Mouse (Mus musculus) left cerebral cortex, postnatal 25 days (tissue): Measurements from ENCODE around the gene Olfr1016. TPM values are rescaled to one million over a fixed set of nuclear protein-coding genes. Genes with fewer than 3 reads are reported as not detected.

ENCODE experiments used
- DNase-seq, 2 experiments: peaks; one replicate each; pipeline ENCODE4 v3.0.0; 2022; ENCODE audit warnings: low spot score in 2 of 2, mixed read lengths in 1 of 2
- intact Hi-C: fragments of 180-260 bp; cut with DNase I; formaldehyde crosslinking; loops from one replicate; pipeline ENCODE4 v1.15.1; 2025
- total RNA-seq, 2 experiments: library from RNA; stranded (reverse); gene quantifications; 2 replicates each; pipeline ENCODE4 v1.2.3; 2021

The Olfr1016 gene
- not detected for total RNA-seq

DNA sequence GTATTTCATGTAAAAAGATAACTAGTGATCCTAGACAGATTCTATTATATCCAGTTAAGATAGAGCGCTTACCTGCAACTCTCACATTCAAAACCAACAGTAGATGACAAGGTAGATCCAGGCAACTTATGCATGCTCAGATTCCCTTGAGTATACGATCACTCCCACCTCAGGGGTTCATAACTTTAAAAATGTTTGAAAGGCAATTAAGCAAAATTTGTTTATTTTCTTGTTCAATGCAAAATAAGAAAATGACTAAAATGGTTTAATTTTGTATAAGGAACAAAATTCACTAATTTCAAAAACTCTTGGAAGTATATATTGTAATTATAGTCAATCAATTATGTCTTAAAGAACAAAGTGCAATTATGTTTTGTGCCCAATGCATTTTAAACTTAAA is at the start of gene Olfr1016:
Olfr1016 (minus strand) TSS at position 101 of the 400 bp plus-strand sequence.
- no peak for DNase-seq
- intact Hi-C loops: no loop called here

DNA sequence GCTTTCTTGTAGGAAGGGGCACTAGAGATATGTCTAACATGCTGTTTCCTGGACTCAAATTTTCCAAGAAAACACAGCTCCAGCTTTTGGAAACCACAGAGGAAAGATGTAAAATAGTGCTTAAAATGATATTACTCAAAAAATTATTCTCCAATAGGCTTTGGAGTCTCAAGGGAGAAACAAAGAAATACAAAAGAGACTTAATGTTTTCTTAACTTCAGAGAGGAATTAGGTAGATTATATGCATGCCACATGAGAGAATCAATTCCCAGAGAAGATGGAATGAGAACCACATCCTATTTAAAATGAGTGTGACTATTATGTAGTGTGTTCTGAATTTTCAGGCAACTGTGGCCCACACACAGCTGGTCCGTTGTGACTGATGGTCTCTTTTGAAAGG is 44.4 kb upstream of the Olfr1016 start, which contains the start of gene Olfr1020:
Olfr1020 (plus strand) TSS at position 301 of the 400 bp plus-strand sequence.
- DNase-seq: no peak
- intact Hi-C loops: no loop called here

DNA sequence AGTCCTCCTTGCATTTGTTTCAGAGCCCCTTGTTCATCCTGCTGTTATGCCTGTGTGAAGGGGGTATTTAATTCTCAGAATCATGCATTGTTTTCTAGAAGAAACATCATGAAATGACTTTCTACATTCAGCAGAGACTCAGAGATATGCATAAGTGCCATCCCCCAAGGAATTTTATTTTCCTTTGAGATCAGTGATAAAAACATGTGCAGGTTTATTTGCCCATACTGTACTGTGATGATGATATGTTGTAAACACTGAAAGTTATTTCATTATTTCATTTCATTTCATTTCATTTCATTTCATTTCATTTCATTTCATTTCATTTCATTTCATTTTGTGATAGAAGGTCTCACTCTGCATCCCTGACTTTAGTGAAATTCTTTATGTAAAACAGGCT is 43.0 kb upstream of the Olfr1016 start, which contains the start of gene Olfr1019:
Olfr1019 (minus strand) TSS at position 101 of the 400 bp plus-strand sequence.
- no peak for DNase-seq
- intact Hi-C loops: no loop called here

DNA sequence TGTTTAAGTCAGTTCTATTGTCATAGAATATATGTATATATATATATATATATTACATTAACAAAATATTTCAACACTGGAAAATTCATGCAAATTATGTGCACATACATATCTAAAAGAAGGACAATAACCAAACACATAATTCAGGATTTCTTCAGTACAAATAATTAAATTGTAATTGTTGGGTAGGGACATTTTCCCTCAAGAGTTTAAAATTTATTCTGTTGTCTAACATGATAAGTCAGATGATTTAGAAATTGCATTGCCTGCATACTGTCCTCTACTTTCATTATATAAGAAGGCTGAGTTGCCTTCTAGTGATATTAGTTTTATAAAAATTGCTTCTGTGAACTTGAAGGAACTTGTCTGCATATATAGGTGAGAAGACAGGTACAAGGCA is 15.8 kb upstream of the Olfr1016 start, which contains the start of gene Olfr1018:
Olfr1018 (plus strand) TSS at position 301 of the 400 bp plus-strand sequence.
- intact Hi-C loops: no loop called here
- no peak for DNase-seq

DNA sequence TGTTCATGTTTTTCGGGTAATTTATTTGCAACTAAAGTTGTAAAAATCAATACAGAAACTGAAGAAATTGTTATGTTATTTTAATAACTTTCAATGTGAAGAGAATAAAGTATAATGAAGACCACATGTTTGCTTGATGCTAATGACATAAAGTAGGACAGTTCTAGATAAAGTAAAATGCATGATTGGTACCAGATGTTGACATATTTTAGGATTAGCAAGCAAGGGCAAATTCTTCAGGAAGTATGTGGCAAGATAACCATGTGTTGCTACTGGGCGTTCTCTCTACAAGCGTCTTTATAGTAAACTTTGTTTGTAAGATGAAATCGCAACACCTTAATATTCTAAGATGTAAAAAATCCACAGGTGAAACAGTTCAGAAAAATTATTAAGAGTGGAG is 2.2 kb upstream of the Olfr1016 start:
- intact Hi-C loops: no loop called here
- DNase-seq: no peak

DNA sequence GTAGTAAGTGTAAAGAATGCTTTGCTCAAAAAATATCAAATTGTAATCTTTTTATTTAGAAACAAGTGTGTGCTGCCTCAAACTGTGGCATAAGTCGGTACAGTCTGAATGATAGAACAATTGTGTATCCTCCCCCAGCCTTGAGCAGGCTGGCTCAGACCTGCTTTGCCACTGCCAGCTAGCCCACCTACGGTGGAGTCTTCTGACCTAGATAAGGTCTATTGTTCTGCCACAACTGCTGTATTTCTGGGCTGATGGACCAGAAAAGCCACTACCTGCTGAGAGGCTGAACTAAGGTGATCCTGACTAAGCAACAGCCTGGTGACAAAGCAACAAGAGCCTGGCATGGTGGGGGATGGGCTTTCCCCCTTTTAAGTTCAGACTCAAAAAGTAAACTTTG is 10.0 kb downstream of the Olfr1016 start:
- no peak for DNase-seq
- intact Hi-C loops: no loop called here

DNA sequence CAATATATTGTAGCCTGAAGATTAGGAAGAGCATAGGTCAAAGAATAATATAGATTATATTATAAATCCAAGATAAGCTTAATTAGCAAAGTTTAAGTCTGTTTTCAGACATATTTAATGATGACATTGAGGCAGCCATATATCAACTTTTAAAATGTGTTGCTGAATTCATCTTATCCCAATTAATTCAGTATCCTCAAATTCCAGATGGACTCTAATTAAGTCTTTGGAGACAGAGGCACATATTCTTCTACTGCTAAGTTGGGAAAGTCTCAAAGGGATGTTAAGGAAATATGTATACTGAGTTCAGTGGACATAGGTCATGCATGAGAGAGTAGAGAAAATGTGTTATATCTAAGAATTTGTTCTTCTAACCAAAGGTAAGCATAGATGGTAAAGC is 20.6 kb downstream of the Olfr1016 start, which contains the start of gene Olfr1015:
Olfr1015 (plus strand) TSS at position 301 of the 400 bp plus-strand sequence.
- intact Hi-C loops: no loop called here
- no peak for DNase-seq

DNA sequence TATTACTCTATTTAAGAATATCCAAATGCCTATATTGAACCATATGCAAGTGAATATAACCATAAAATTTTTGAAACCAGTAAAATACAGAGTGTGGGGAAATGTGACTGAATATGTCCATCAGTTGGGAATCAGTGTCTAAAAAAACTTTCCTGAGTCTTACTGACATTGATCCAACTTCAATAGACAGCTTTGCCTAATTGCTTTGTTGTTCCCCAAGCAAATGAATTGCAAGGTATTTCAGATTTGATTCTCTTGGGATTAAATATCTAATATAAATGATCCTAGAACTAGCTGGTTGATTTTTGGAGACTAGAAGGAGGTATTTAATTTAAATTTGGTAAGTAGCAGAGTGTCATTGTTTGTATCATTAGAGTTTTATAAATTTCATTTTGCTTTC is 29.9 kb downstream of the Olfr1016 start, which contains the start of gene Olfr1014:
Olfr1014 (plus strand) TSS at position 301 of the 400 bp plus-strand sequence.
- intact Hi-C loops: no loop called here
- no peak for DNase-seq

DNA sequence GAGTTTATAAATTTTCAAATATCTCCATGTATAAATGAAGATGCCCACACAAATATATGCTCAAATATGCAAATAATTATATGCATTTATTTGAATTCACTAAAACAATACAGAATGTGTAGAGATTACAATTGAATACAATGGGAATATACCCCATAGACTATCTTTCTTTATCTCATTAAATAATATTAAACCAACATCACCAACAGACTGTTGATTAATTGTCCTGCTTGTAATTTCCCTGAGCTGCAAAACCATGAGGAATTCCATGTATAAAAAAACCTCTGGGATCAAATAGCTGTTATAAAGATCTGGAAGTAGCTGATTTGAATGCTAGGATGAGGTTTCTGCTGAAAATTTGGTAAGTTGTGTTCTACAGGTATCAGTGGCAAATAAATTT is 35.5 kb downstream of the Olfr1016 start, which contains the start of gene Olfr1013:
Olfr1013 (plus strand) TSS at position 301 of the 400 bp plus-strand sequence.
- intact Hi-C loops: no loop called here
- DNase-seq: no peak

DNA sequence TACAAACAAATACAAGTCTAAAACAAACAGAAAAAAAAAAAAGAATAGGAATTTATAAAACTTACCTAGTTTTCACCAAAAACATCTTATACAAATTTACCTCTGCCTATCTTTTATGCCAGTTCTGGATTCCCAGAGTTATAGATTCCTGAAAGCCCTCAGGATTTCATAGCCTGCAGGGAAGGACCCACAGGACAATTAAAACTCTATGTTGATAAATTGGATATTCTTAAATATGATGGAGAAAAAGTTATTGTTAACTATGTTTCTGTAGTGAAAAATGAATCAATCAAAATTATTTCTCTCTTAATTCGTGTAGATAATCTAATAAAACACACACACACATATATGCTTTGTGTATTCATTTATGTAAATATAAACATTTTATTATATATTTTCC is 39.7 kb downstream of the Olfr1016 start, which contains the start of gene Olfr1012:
Olfr1012 (minus strand) TSS at position 101 of the 400 bp plus-strand sequence.
- intact Hi-C loops: no loop called here
- no peak for DNase-seq

DNA sequence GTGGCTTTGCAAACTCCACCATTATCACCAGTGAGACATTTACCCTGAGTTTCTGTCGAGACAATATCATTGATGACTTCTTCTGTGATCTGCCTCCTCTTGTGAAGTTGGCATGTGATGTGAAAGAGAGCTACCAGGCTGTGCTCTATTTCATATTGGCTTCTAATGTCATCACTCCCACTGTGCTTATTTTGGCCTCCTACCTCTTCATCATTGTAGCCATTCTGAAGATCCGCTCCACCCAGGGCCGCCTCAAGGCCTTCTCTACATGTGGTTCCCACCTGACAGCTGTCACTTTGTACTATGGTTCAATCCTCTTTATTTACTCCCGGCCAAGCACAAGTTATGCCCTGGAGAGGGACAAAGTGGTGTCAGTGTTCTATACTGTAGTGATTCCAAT is 48.5 kb downstream of the Olfr1016 start:
- intact Hi-C loops: no loop called here

More for the DNA sequence above, 48.5 kb downstream of the Olfr1016 start:
- no peak for DNase-seq

Other genes starting within 250 kb of the Olfr1016 start
- gene Olfr996, start 223.3 kb downstream of the Olfr1016 start, total RNA-seq: not detected
- not detected for gene Olfr998, start 213.6 kb downstream of the Olfr1016 start, total RNA-seq
- not detected for gene Olfr1000, start 190.6 kb downstream of the Olfr1016 start, total RNA-seq
- not detected for gene Olfr1002, start 151.8 kb downstream of the Olfr1016 start, total RNA-seq
- not detected for gene Olfr154, start 138.1 kb downstream of the Olfr1016 start, total RNA-seq
- gene Olfr1006, start 123.8 kb downstream of the Olfr1016 start, total RNA-seq: not detected
- gene Olfr1008, start 113.1 kb downstream of the Olfr1016 start, total RNA-seq: not detected
- not detected for gene Olfr1009, start 87.1 kb downstream of the Olfr1016 start, total RNA-seq
- not detected for gene Olfr1012, start 39.8 kb downstream of the Olfr1016 start, total RNA-seq
- not detected for gene Olfr1013, start 35.4 kb downstream of the Olfr1016 start, total RNA-seq
- not detected for gene Olfr1014, start 29.8 kb downstream of the Olfr1016 start, total RNA-seq
- gene Olfr1015, start 20.5 kb downstream of the Olfr1016 start, total RNA-seq: not detected
- not detected for gene Olfr1018, start 15.9 kb upstream of the Olfr1016 start, total RNA-seq
- not detected for gene Olfr1019, start 42.9 kb upstream of the Olfr1016 start, total RNA-seq
- not detected for gene Olfr1020, start 44.5 kb upstream of the Olfr1016 start, total RNA-seq
- gene Olfr1022, start 66.0 kb upstream of the Olfr1016 start, total RNA-seq: not detected
- not detected for gene Olfr1023, start 83.1 kb upstream of the Olfr1016 start, total RNA-seq
- not detected for gene Olfr1024, start 102.5 kb upstream of the Olfr1016 start, total RNA-seq
- gene Olfr1025-ps1, start 112.6 kb upstream of the Olfr1016 start, total RNA-seq: not detected
- gene Olfr1026, start 119.0 kb upstream of the Olfr1016 start, total RNA-seq: not detected
- not detected for gene Olfr1028, start 147.9 kb upstream of the Olfr1016 start, total RNA-seq
- gene Olfr1029, start 171.4 kb upstream of the Olfr1016 start, total RNA-seq: not detected
- not detected for gene Olfr1030, start 176.7 kb upstream of the Olfr1016 start, total RNA-seq
- not detected for gene Olfr1031, start 187.8 kb upstream of the Olfr1016 start, total RNA-seq
- gene Olfr1032, start 203.0 kb upstream of the Olfr1016 start, total RNA-seq: not detected
- gene Olfr1033, start 218.1 kb upstream of the Olfr1016 start, total RNA-seq: not detected
- not detected for gene Olfr1034, start 243.3 kb upstream of the Olfr1016 start, total RNA-seq